Mouse (Mus musculus) brain, embryonic 18.5 days (tissue): ENCODE measurements around the gene N4bp3.
"Not testable (repeated sequence)": the region's sequence is repeated elsewhere in the genome, so short reads cannot be mapped to it uniquely, and the experiment has no call there.

Source experiments
- DNase-seq: peaks from one replicate; pipeline ENCODE4 v3.0.0-alpha.2; 2012; ENCODE audit warnings: low read depth, low spot score

N4bp3 gene

DNA sequence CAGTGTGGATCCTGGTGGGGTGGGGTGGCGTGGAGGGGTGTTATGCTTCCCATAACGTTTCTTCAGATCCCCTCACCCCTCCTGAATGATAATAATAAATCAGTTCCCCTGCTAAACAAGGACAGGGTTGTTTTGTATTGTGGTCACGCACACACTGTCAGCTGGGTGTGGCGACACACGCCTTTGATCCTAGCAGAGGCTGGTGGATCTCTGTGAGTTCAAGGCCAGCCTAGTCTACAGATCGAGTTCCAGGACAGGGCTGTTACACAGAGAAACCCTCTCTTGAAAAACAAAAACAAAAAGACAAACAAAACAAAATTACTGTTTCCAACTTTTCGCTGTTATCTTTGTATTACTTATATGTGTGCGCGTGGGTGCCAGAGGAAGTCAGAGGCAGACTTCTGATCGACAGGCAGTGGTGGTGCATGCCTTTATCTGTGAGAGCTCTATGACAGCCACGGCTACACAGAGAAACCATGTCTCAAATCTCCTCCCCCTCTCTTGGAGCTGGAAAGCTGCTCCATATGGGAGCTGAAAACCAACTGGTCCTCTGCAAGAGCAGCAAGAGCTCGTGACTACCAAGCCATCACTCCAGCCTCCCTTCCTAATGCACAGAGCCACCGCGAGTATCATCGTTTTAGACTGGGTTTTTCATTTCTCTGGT, 20.9 kb downstream of the N4bp3 start:
- DNase-seq: no peak

- DNase-seq: no peak
These were observed 22.7 kb downstream of the N4bp3 start for GRCm38 (mm10) chr11:51627907-51628306.

DNA sequence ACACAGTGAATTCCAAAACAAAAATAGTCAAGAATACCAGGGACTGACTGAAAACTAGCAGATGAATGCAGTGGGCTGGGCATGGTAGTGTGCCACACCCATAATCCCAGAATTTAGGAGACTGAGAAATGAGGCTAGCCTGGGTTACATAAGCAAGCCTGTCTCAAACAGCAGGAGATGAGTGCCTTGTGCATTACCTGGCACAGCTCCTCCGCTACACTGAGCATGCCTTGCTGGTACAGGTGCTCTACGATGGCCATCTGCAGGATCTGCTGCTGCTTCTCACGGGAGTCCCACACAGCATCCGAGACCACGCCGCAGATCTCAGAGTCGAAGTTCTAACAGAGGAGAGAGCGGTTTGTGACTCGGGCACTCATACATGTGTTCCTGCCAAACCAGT, 23.2 kb downstream of the N4bp3 start:
- DNase-seq: no peak

DNA sequence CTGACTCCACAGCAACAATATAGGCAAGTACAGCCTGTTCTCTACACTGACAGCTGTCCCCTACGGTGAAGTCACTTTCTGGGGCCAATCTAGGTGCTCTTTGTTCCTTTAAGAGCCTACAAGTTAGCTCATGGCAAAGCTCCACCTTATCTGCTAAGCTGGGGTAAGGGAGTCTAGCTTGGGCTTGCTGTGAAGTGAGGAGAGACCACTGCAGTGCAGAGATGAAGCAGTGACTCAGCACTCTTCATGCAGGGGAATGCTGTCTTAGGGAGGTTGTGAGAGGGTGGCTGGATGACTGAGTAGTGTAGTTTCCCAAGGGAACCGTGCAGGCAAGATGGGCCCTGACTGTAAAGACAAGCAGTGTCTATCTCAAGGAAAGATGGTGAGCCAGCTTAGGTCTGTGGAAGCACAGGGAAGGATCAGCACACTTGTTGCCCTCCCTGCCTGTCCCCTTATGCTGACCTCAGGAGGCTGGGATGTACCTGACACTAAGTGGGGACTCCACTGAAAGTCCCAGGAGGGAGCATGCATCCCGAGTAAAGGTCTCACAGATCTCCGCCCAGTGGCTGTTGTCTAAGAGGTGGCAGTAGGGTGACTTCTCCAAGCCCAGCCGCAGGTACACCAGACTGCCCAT, 25.3 kb downstream of the N4bp3 start:
- DNase-seq: no peak

- no peak for DNase-seq
These were observed 27.6 kb downstream of the N4bp3 start for GRCm38 (mm10) chr11:51622971-51623491.

DNA sequence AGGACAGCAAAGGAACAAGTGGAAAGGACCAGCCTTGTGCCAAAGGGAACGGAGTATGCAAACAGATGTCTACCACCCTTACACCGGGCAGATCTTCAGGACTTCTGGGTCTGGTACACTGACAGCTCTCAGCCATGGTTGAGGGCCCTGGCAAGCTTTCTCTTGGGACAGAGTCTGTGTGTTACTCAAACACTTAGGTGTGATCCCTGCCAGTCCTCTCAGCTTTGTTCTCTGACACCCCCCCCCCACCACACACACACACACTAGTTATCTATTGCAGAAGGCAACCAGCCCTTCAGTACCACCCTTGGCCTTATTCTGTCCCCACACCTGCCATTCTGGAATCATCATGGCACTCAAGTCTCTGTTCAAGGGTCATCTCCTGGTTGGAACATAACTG, 28.9 kb downstream of the N4bp3 start:
- no peak for DNase-seq

DNA sequence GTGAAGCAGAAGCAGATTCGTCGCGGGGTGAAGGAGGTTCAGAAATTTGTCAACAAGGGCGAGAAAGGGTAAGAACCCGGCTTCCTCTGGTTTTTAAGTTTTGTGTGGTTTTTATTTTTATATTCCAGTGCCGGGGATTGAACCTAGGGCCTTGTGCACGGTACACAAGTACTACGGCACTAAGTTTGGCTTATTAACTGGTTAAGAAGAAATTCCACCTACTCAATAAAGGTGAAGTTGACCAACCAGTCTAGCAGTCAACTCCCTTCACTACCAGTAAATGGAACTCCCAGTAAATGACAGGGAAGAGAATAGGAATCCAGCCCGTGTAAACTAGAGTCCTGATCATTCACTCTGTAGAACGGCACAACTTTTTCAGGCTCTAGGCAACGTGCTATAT, 30.6 kb downstream of the N4bp3 start:
- no peak for DNase-seq

- DNase-seq: peak; percentile 95
These were observed 31.1 kb downstream of the N4bp3 start, which contains the start of gene Nhp2 for GRCm38 (mm10) chr11:51619409-51620060. Nhp2 (plus strand) TSS chr11:51619735.

DNA sequence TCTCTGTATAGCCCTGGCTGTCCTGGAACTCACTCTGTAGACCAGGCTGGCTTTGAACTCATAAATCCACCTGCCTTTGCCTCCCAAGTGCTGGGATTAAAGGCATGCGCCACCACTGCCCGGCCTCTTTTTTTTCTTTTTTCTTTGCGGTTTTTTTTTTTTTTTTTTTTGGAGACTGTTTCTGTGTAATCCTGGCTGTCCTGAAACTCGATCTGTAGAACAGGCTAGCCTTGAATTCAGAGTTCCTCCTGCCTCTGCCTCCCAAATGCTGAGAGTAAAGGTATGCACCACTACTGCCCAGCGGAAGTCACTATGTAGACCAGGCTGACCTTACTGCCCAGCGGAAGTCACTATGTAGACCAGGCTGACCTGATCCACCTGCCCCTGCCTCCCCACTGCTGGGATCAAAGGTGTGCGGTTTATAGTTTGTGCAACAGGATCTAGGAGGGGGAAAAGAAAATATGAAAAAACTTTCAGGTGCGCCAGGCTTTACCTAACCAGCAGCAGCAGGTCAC, 31.7 kb downstream of the N4bp3 start:
- no peak for DNase-seq

DNA sequence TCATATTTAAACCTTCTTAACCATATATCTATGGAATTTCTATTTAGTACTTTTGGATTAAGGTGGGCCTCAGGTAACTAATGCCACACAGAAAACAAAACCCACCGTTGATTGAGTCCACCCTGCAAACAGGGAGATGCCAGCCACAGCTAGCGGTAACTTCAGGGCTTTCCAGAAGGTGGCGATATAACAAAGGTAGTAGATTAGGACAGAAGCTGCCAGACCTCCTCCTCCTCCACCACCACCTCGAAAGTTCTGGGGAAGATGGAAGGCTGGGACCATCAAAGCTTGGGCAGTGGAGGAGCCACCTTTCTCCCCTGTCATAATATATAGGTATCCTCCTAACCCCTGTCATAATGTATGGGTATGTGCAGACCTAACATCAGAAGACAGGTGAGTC, 32.9 kb downstream of the N4bp3 start:
- DNase-seq: no peak

DNA sequence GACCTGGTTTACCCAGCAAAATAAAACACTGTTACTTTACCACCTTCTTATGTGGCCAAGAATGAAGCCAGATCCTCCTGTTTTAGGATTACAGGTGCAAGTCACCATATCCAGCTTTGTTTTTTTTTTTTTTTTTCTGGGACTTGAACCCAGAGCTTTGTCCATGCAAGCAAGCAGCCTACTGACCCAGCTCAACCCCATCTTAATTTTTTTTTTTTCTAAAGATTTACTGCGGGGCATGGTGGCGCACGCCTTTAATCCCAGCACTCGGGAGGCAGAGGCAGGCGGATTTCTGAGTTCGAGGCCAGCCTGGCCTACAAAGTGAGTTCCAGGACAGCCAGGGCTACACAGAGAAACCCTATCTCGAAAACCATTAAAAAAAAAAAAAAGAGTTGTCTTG, 34.5 kb downstream of the N4bp3 start:
- DNase-seq: not testable (repeated sequence)

- DNase-seq: no peak
These were observed 35.0 kb downstream of the N4bp3 start for GRCm38 (mm10) chr11:51615601-51616000.

DNA sequence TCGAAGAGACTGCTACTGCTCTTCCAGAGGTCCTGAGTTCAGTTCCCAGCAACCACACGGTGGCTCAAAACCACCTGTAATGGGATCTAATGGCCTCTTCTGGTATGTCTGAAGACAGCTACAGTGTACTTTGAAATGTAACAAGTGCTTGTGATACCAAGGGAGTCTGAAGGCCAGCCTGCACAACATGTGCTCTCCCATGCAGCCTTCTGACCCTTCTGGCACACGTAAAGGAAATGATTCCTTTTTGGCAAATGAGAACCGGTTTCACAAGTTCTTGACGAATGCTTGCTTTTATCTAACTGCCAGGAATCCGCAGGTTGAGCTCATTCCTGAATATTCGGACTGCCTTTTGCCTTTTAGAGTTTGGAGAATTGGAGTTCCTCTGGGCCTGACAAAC, 35.5 kb downstream of the N4bp3 start:
- DNase-seq: no peak

- DNase-seq: no peak
These were observed 36.4 kb downstream of the N4bp3 start for GRCm38 (mm10) chr11:51614256-51614655.

- not testable (repeated sequence) for DNase-seq
These were observed 40.7 kb downstream of the N4bp3 start for GRCm38 (mm10) chr11:51609940-51610339.

DNA sequence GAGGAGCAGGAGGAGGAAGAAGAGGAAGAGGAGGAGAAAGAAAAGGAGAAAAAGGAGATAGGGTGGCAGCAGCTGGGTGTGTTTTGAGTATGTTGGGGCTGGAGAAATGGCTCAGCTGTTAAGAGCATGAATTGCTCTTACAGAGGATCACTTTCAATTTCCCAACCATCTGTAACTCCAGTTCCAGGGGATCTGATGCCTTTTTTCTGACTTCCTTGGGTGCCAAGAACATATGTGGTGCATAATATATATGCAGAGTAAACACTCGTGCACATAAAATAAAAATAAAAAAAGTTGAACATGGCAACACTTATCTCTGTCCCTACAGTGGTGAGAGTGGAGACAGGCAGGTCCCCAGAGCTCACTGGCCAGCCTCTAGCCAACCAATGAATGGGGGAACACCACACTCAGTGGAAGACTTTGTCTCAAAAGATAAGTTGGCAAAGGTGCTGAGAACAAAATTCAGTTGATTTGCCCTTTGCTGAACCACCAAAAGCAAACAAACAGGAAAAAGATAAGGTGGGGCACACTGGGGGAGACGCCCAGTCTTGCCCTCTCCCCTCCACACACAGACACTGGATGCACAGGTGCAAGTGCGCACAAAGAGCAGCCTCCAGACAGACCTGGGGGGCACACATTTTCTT, 41.3 kb downstream of the N4bp3 start:
- no peak for DNase-seq

DNA sequence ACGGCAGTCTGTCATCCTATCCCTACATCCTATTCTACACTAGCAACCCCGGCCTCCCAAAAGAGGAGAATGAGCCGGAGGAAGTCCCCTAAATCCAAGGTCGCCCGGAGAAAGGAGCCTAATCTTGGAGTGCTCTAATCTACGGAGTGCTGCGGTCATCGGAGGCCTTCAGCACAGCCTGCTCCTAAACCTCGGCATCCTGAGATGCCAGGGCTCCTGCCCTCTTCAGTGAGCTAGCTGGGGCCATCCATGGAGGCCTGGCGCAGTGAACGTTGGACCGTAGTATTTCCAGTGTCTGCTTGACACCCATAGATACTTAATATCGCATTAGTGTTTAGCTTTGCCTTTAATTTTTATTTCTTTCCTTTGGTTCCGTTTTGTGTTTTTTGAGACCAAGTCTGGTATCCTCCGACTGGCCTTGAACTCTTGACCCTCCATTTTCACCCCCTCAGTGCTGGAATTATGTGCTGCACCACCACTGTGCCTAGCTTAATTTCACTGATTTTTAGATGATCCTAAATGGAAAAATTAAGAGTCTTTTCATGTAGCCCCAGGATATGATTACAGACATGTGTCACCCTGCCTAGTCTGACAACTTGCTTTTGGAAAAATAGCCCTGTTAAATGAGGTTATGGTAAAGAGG, 43.4 kb downstream of the N4bp3 start:
- DNase-seq: no peak

- DNase-seq: peak; percentile 91
These were observed 44.1 kb downstream of the N4bp3 start, which contains the start of gene Hnrnpab for GRCm38 (mm10) chr11:51606447-51607095. Hnrnpab (minus strand) TSS chr11:51606847.

GRCm38 (mm10) chr11:51605602-51606446, 44.8 kb downstream of the N4bp3 start:
- DNase-seq: no peak

DNA sequence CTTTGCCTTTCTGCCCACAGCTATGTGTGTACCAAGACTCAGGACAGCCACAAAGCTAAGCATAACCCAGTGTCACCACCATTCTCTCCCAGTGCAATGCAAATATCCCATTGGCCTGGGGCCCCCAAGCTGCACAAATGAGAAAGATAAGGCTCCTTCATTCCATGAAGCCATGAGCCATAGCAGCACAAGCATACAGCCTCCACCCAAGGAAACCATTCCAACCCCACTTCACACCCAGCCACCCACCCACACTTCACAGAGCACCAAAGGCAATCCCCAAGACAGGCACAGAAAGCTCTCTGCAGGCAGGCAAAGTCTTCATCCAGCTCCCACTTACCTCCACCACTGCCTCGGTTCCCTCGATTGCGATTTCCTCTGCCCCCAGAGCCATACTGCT, 48.4 kb downstream of the N4bp3 start:
- DNase-seq: no peak
